Mouse (Mus musculus) adipose tissue, adult 10 weeks (tissue): ENCODE measurements around the gene Snx11. TPM values are rescaled to one million over a fixed set of nuclear protein-coding genes. Genes with fewer than 3 reads are reported as not detected.

Source experiments
- polyA plus RNA-seq: library from polyadenylated mRNA; stranded (reverse); fragments of 350-450 nt; fragmentation: Illumina TruSeq; extraction: RNeasy Lipid Tissue Mini Kit (QIAGEN cat#74804); gene quantifications from one replicate; pipeline ENCODE4 v1.2.3, GENCODE M21; 2014; ENCODE audit warnings: low read depth, low replicate concordance

The Snx11 gene
- polyA plus RNA-seq, result 41.8 TPM

DNA sequence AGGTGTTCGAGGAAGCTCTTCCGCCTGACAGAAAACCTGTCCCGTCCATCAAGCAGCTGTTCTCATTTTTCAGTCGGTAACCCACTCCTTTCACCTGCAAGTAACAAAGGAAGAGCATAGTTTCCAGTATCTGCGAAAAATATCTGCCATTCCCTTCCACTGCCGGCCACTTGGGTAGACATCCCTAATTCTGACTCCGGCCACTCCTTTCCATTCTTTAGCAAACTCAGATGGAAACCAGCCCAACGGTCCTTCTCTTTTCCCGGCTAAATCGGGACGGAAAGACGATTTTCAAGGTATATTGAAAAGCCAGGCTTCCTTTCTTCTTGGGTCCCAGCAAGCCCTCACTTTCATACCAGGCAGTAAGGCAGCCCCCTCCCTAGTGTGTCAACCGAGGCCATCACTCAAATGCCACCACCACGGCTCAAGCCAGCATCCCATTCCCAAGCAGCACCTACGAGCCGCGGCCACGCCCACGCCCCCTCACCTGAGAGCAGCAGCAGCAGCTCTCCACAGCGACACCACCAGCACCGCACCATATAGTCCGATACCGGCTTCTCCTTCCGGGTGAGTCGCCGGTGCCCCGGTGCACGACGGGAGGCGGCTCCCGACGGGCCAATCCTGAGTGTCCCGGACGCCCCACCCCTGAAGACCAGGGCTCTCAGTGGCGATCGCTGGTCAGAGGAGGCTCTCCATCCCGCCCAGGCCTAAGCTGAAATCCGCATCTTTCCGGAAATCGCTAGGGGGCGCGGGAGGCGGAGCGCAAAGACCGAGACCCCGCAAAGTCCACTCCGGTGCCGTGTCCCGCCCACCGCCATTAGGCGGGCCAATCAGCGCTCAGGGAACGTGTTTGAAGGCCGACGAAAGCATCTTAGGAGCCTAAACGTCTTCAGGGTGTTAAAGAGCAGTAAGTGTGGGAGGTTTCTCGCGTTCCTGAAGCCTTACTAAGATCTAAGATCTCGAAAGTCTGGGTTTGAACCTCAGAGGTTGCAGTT lies at the start of gene Snx11:
Snx11 (minus strand) TSS at position 592 of the 995 bp plus-strand sequence.

GRCm38 (mm10) chr11:96788871-96789795 lies 11.8 kb upstream of the Snx11 start, which contains the start of gene Cbx1:
Gene Cbx1 (plus strand): TSS chr11:96789127.

Other genes with a start within 250 kb of the Snx11 start
- gene Cbx1, start 11.6 kb upstream of the Snx11 start, polyA plus RNA-seq, result 45.5 TPM
- 181 TPM for gene Nfe2l1, start 52.4 kb upstream of the Snx11 start, polyA plus RNA-seq
- gene Copz2, start 72.3 kb upstream of the Snx11 start, polyA plus RNA-seq, result 60.0 TPM
- 63.9 TPM for gene Cdk5rap3, start 138.9 kb upstream of the Snx11 start, polyA plus RNA-seq
- gene Prr15l, start 150.5 kb upstream of the Snx11 start, polyA plus RNA-seq, result 32.7 TPM
- gene Pnpo, start 166.4 kb upstream of the Snx11 start, polyA plus RNA-seq, result 40.4 TPM
- 16.7 TPM for gene Sp2, start 205.4 kb upstream of the Snx11 start, polyA plus RNA-seq
- 1.7 TPM for gene Sp6, start 235.8 kb upstream of the Snx11 start, polyA plus RNA-seq